Mouse (Mus musculus): ENCODE measurements around the gene Ccdc63. TPM values are rescaled to one million over a fixed set of nuclear protein-coding genes. Genes with fewer than 3 reads are reported as not detected.

The Ccdc63 gene
- polyA plus RNA-seq, 1 experiment: not detected

GRCm38 (mm10) chr5:122146609-122147008, 6.0 kb upstream of the Ccdc63 start:
- TF ChIP-seq USF1 (IDR thresholded peaks at IDR 0.05; ENCODE audit: low read depth): no peak
- no peak for TF ChIP-seq MYOG (IDR thresholded peaks at IDR 0.05; ENCODE audit: control insufficient read depth, extremely low read depth, insufficient read length)
- TF ChIP-seq CEBPB (IDR thresholded peaks at IDR 0.05; ENCODE audit: low read depth): no peak
- TF ChIP-seq MAX (IDR thresholded peaks at IDR 0.05): no peak
- no peak for TF ChIP-seq MYOD1 (IDR thresholded peaks at IDR 0.05; ENCODE audit: control insufficient read depth, insufficient read length, low read depth)
- TF ChIP-seq FOSL1 (IDR thresholded peaks at IDR 0.05; ENCODE audit: insufficient read depth, low read length, poor library complexity, severe bottlenecking): no peak
- no peak for TF ChIP-seq CTCF (IDR thresholded peaks at IDR 0.05; ENCODE audit: control insufficient read depth, insufficient read depth, insufficient read length)

DNA sequence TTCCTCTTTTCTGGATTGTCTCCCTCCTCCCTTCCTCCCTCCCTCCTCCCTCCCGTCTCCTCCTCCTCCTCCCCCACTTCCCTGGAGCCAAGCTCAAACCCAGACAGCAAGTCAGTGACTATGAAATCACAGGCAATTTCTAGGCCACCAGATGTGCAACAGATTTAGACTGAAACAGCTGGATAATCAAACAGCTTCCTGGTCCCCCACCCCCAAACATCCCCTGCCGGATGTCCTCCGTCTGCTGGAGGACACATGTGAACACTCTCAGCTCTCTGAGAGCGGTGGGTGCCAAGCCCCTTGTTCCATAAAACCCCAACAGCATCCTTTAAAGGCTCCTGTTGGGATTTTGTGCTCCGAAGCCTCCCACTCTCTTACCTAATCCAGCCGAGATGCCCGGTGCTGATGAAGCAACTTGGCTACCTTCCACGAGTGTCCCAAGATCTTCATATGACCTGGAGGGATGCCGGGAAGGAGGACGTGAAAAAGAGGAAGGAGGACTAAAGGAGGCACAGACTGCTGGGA, 5.5 kb upstream of the Ccdc63 start:
- Histone ChIP-seq H3K36me3 (ENCODE audit: control insufficient read depth, insufficient read depth) (no peaks in the 10 kb centered on the region), H3K79me3 (ENCODE audit: low read depth) (no peaks in the 10 kb centered on the region), H3K79me2 (ENCODE audit: control insufficient read depth, insufficient read depth) (no peaks in the 10 kb centered on the region), H3ac (ENCODE audit: control insufficient read depth, insufficient read length, low read depth) (no peak overlapping the region), H3K27me3 (ENCODE audit: control insufficient read depth, insufficient read depth, insufficient read length) (no peaks in the 10 kb centered on the region), H3K4me3 (ENCODE audit: insufficient read depth, poor library complexity, severe bottlenecking) (no peak overlapping the region)
- TF ChIP-seq CTCF (IDR thresholded peaks at IDR 0.05; ENCODE audit: control insufficient read depth, insufficient read depth, insufficient read length): no peak
- TF ChIP-seq MAX (IDR thresholded peaks at IDR 0.05): no peak
- TF ChIP-seq MYOD1 (IDR thresholded peaks at IDR 0.05; ENCODE audit: control insufficient read depth, insufficient read length, low read depth): no peak
- TF ChIP-seq FOSL1 (IDR thresholded peaks at IDR 0.05; ENCODE audit: insufficient read depth, low read length, poor library complexity, severe bottlenecking): no peak
- no peak for TF ChIP-seq CEBPB (IDR thresholded peaks at IDR 0.05; ENCODE audit: low read depth)
- no peak for TF ChIP-seq MYOG (IDR thresholded peaks at IDR 0.05; ENCODE audit: control insufficient read depth, extremely low read depth, insufficient read length)
- TF ChIP-seq USF1 (IDR thresholded peaks at IDR 0.05; ENCODE audit: low read depth): no peak

More at GRCm38 (mm10) chr5:122146609-122147008, 6.0 kb upstream of the Ccdc63 start:
- Histone ChIP-seq H3K79me3 (ENCODE audit: low read depth) (no peaks in the 10 kb centered on the region), H3K79me2 (ENCODE audit: control insufficient read depth, insufficient read depth) (no peaks in the 10 kb centered on the region), H3K4me3 (ENCODE audit: insufficient read depth, poor library complexity, severe bottlenecking) (no peak overlapping the region), H3K27me3 (ENCODE audit: control insufficient read depth, insufficient read depth, insufficient read length) (no peaks in the 10 kb centered on the region), H3K36me3 (ENCODE audit: control insufficient read depth, insufficient read depth) (no peaks in the 10 kb centered on the region), H3ac (ENCODE audit: control insufficient read depth, insufficient read length, low read depth) (no peak overlapping the region)

DNA sequence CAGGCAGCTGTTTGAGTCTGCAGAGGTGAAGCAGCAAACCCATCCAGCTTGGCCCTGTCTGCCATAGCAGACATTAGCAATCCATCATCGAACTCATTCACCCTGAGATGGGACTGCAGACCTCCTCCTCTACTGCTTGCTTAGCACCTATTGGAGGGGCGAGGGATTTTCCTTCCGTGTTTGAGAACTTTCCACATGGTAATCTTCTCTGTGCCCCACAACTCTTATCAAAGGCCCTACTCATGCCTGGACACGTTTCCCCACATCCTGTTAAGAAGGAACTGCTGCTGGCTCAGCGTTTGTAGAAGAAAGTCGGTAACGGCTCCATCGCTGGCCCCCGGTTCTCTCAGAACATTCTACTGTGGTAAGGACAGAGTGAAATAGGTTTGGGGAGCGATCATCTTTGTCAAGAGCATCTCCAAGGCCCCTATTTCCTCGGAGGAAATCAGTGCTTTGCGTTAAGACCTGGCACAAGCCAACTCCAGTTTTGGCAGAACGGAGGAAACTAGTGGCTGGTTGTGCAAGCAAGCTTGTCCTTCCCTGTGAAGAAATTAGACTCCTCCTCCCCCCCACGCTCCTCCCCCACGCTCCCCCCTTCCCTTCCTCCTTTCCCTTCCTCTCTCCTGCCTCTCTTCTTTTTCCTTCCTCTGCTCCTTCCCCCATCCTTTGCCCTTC, 4.9 kb upstream of the Ccdc63 start:
- no peaks in the 10 kb centered on the region for H3K27me3 ChIP-seq (ENCODE audit: control insufficient read depth, insufficient read depth, insufficient read length)
- no peaks in the 10 kb centered on the region for H3K79me2 ChIP-seq (ENCODE audit: control insufficient read depth, insufficient read depth)
- no peak overlapping the region for H3ac ChIP-seq (ENCODE audit: control insufficient read depth, insufficient read length, low read depth)
- H3K4me3 ChIP-seq (ENCODE audit: insufficient read depth, poor library complexity, severe bottlenecking): no peak overlapping the region
- H3K79me3 ChIP-seq (ENCODE audit: low read depth): no peaks in the 10 kb centered on the region
- no peaks in the 10 kb centered on the region for H3K36me3 ChIP-seq (ENCODE audit: control insufficient read depth, insufficient read depth)
- TF ChIP-seq CEBPB (IDR thresholded peaks at IDR 0.05; ENCODE audit: low read depth): peak; percentile 54
- TF ChIP-seq MYOG (IDR thresholded peaks at IDR 0.05; ENCODE audit: control insufficient read depth, extremely low read depth, insufficient read length): no peak

DNA sequence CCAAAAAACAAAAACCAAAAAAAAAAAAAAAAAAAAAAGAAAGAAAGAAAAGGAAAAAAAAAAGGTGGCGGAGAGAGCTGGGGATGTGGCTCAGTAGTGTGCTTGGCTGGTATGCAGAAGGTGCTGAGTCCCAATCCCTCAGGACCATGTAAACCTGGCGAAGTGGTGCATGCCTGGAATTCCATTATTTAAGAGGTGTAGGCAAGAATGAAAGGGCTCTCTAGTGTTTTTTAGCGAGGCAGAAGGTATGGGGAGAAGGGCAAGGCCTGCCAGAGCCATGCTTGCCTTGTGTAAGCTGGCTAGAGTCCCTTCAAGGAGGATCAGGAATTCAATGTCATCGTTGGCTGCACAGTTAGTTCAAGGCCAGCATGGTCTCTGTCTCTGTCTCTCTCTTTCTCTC, 4.2 kb upstream of the Ccdc63 start:
- H3K79me3 ChIP-seq (ENCODE audit: low read depth): no peaks in the 10 kb centered on the region
- no peaks in the 10 kb centered on the region for H3K79me2 ChIP-seq (ENCODE audit: control insufficient read depth, insufficient read depth)
- H3K27me3 ChIP-seq (ENCODE audit: control insufficient read depth, insufficient read depth, insufficient read length): no peaks in the 10 kb centered on the region
- no peak overlapping the region for H3ac ChIP-seq (ENCODE audit: control insufficient read depth, insufficient read length, low read depth)
- TF ChIP-seq CTCF (IDR thresholded peaks at IDR 0.05; ENCODE audit: control insufficient read depth, insufficient read depth, insufficient read length): no peak
- TF ChIP-seq MYOG (IDR thresholded peaks at IDR 0.05; ENCODE audit: control insufficient read depth, extremely low read depth, insufficient read length): no peak
- TF ChIP-seq MYOD1 (IDR thresholded peaks at IDR 0.05; ENCODE audit: control insufficient read depth, insufficient read length, low read depth): no peak
- TF ChIP-seq FOSL1 (IDR thresholded peaks at IDR 0.05; ENCODE audit: insufficient read depth, low read length, poor library complexity, severe bottlenecking): no peak
- H3K4me3 ChIP-seq (ENCODE audit: insufficient read depth, poor library complexity, severe bottlenecking): no peak overlapping the region
- no peaks in the 10 kb centered on the region for H3K36me3 ChIP-seq (ENCODE audit: control insufficient read depth, insufficient read depth)

- Histone ChIP-seq H3K79me3 (ENCODE audit: low read depth) (no peaks in the 10 kb centered on the region), H3K4me3 (ENCODE audit: insufficient read depth, poor library complexity, severe bottlenecking) (no peak overlapping the region), H3K27me3 (ENCODE audit: control insufficient read depth, insufficient read depth, insufficient read length) (no peaks in the 10 kb centered on the region), H3K36me3 (ENCODE audit: control insufficient read depth, insufficient read depth) (no peaks in the 10 kb centered on the region), H3ac (ENCODE audit: control insufficient read depth, insufficient read length, low read depth) (no peak overlapping the region), H3K79me2 (ENCODE audit: control insufficient read depth, insufficient read depth) (no peaks in the 10 kb centered on the region)
- TF ChIP-seq MAX (IDR thresholded peaks at IDR 0.05): no peak
- no peak for TF ChIP-seq CEBPB (IDR thresholded peaks at IDR 0.05; ENCODE audit: low read depth)
- TF ChIP-seq MYOD1 (IDR thresholded peaks at IDR 0.05; ENCODE audit: control insufficient read depth, insufficient read length, low read depth): no peak
- TF ChIP-seq USF1 (IDR thresholded peaks at IDR 0.05; ENCODE audit: low read depth): no peak
- no peak for TF ChIP-seq MYOG (IDR thresholded peaks at IDR 0.05; ENCODE audit: control insufficient read depth, extremely low read depth, insufficient read length)
- no peak for TF ChIP-seq CTCF (IDR thresholded peaks at IDR 0.05; ENCODE audit: control insufficient read depth, insufficient read depth, insufficient read length)
- no peak for TF ChIP-seq FOSL1 (IDR thresholded peaks at IDR 0.05; ENCODE audit: insufficient read depth, low read length, poor library complexity, severe bottlenecking)
Observed at GRCm38 (mm10) chr5:122143543-122143942, 2.9 kb upstream of the Ccdc63 start.
